Mouse (Mus musculus): ENCODE measurements around the gene Aifm2. TPM values are rescaled to one million over a fixed set of nuclear protein-coding genes. Genes with fewer than 3 reads are reported as not detected.

Aifm2 gene
- polyA plus RNA-seq, 1 experiment from 2014 or later = 12.5 TPM

- peak; percentile 79 for ATAC-seq (ENCODE audit: insufficient number of reproducible peaks, low FRiP score, low TSS enrichment, low read depth)
- H3K4me2 ChIP-seq = peak within 1 kb of the TSS; percentile 80
- peak within 1 kb of the TSS; percentile 75 for H3K4me3 ChIP-seq
- peak within 1 kb of the TSS; percentile 83 for H3K9ac ChIP-seq
- peaks cover 18% of the 10 kb centered on the region for H3K4me1 ChIP-seq
- no peaks in the 10 kb centered on the region for H3K9me3 ChIP-seq
- H3K27ac ChIP-seq = peak within 1 kb of the TSS; percentile 96
- H3K36me3 ChIP-seq = no peaks in the 10 kb centered on the region
- no peaks in the 10 kb centered on the region for H3K27me3 ChIP-seq
- under 1% methylated on average over 50 of the region's 50 CpGs for WGBS
These were observed 68.7 kb downstream of the Aifm2 start, which contains the start of gene H2afy2 for GRCm38 (mm10) chr10:61783621-61784251. Gene H2afy2 (minus strand): TSS chr10:61784147.

- Histone ChIP-seq H3K9ac (peak overlapping the region; percentile 83), H3K4me1 (peaks cover 18% of the 10 kb centered on the region), H3K27me3 (no peaks in the 10 kb centered on the region), H3K27ac (peak overlapping the region; percentile 96), H3K36me3 (no peaks in the 10 kb centered on the region), H3K4me2 (peak overlapping the region; percentile 80), H3K9me3 (no peaks in the 10 kb centered on the region), H3K4me3 (peak overlapping the region; percentile 75)
- 18% methylated on average over 10 of the region's 10 CpGs for WGBS
- no peak for ATAC-seq (ENCODE audit: insufficient number of reproducible peaks, low FRiP score, low TSS enrichment, low read depth)
These were observed 69.4 kb downstream of the Aifm2 start for GRCm38 (mm10) chr10:61784414-61784813.

- Histone ChIP-seq H3K4me3 (no peak overlapping the region), H3K36me3 (no peaks in the 10 kb centered on the region), H3K9me3 (no peaks in the 10 kb centered on the region), H3K27me3 (no peaks in the 10 kb centered on the region), H3K4me1 (peaks cover 9% of the 10 kb centered on the region), H3K9ac (no peak overlapping the region), H3K27ac (no peak overlapping the region), H3K4me2 (no peak overlapping the region)
- WGBS = 78% methylated on average over 10 of the region's 10 CpGs
- ATAC-seq (ENCODE audit: insufficient number of reproducible peaks, low FRiP score, low TSS enrichment, low read depth) = no peak
These were observed 72.7 kb downstream of the Aifm2 start for GRCm38 (mm10) chr10:61787541-61788313.

- no peak overlapping the region for H3K9ac ChIP-seq
- H3K36me3 ChIP-seq = no peaks in the 10 kb centered on the region
- WGBS = 87% methylated on average over 5 of the region's 5 CpGs
- no peak overlapping the region for H3K4me3 ChIP-seq
- H3K27ac ChIP-seq = no peak overlapping the region
- no peak for ATAC-seq (ENCODE audit: insufficient number of reproducible peaks, low FRiP score, low TSS enrichment, low read depth)
- no peak overlapping the region for H3K4me2 ChIP-seq
- no peaks in the 10 kb centered on the region for H3K27me3 ChIP-seq
- H3K4me1 ChIP-seq = peaks cover 8% of the 10 kb centered on the region; the same call in 1 of the 2 replicates
- H3K9me3 ChIP-seq = no peaks in the 10 kb centered on the region
These were observed 73.4 kb downstream of the Aifm2 start for GRCm38 (mm10) chr10:61788499-61788898.

Small RNAs within 50 kb of the gene (microRNA-seq; reads per million reads assigned to microRNA genes)
- gene Mir5108 = not detected

Other genes with a start within 250 kb of the Aifm2 start
- 8.5 and 10.2 TPM in 2 replicates for gene Lrrc20, start 239.5 kb upstream of the Aifm2 start, polyA plus RNA-seq (2015; fragmentation: Nextera tagmentation; extraction: Ambion mirVana)
- gene Npffr1, start 119.8 kb upstream of the Aifm2 start, polyA plus RNA-seq (2015; fragmentation: Nextera tagmentation; extraction: Ambion mirVana) = 0.12 TPM in 2 replicates
- 171 and 176 TPM in 2 replicates for gene Ppa1, start 66.7 kb upstream of the Aifm2 start, polyA plus RNA-seq (2015; fragmentation: Nextera tagmentation; extraction: Ambion mirVana)
- 323 and 343 TPM in 2 replicates for gene Sar1a, start 35.0 kb upstream of the Aifm2 start, polyA plus RNA-seq (2015; fragmentation: Nextera tagmentation; extraction: Ambion mirVana)
- 31.0 and 33.1 TPM in 2 replicates for gene Tysnd1, start 19.7 kb upstream of the Aifm2 start, polyA plus RNA-seq (2015; fragmentation: Nextera tagmentation; extraction: Ambion mirVana)
- 127 and 144 TPM in 2 replicates for gene H2afy2, start 68.9 kb downstream of the Aifm2 start, polyA plus RNA-seq (2015; fragmentation: Nextera tagmentation; extraction: Ambion mirVana)

Data from limb, embryonic 15.5 days (tissue).